Mouse (Mus musculus): ENCODE measurements around the gene Nt5c. TPM values are rescaled to one million over a fixed set of nuclear protein-coding genes. Genes with fewer than 3 reads are reported as not detected.
"Not testable (repeated sequence)": the region's sequence is repeated elsewhere in the genome, so short reads cannot be mapped to it uniquely, and the experiment has no call there.

Gene Nt5c
- polyA plus RNA-seq (2015; fragmentation: Nextera tagmentation; extraction: Ambion mirVana) = 87.0 and 91.1 TPM in 2 replicates

- no peaks in the 10 kb centered on the region for H3K9me3 ChIP-seq (replicated peaks)
- WGBS = under 1% methylated on average over 43 of the region's 43 CpGs
- H3K4me3 ChIP-seq = peak within 1 kb of the TSS; percentile 71
- peaks cover 22% of the 10 kb centered on the region for H3K4me1 ChIP-seq
- H3K4me2 ChIP-seq = peak within 1 kb of the TSS; percentile 80
- H3K27me3 ChIP-seq = no peaks in the 10 kb centered on the region
- H3K9ac ChIP-seq = peak within 1 kb of the TSS; percentile 78
- H3K36me3 ChIP-seq (ENCODE audit: poor library complexity, severe bottlenecking) = peaks cover 17% of the 10 kb centered on the region
- ATAC-seq = peak; percentile 88
- peak within 1 kb of the TSS; percentile 78 for H3K27ac ChIP-seq
Observed at GRCm38 (mm10) chr11:115491356-115492083, at the start of gene Nt5c. Gene Nt5c (minus strand): TSS chr11:115491862.

- H3K4me2 ChIP-seq = no peak overlapping the region
- peaks cover 14% of the 10 kb centered on the region for H3K36me3 ChIP-seq (ENCODE audit: poor library complexity, severe bottlenecking)
- H3K27me3 ChIP-seq = no peaks in the 10 kb centered on the region
- H3K4me1 ChIP-seq = peaks cover 18% of the 10 kb centered on the region
- 53% methylated on average over 2 of the region's 2 CpGs for WGBS
- no peak overlapping the region for H3K9ac ChIP-seq
- H3K9me3 ChIP-seq (replicated peaks) = no peaks in the 10 kb centered on the region
- no peak overlapping the region for H3K4me3 ChIP-seq
- no peak overlapping the region for H3K27ac ChIP-seq
- ATAC-seq = no peak
Observed at GRCm38 (mm10) chr11:115538045-115538444, 46.4 kb upstream of the Nt5c start.

GRCm38 (mm10) chr11:115536856-115537568 lies 45.4 kb upstream of the Nt5c start:
- Histone ChIP-seq H3K4me2 (peak overlapping the region; percentile 51), H3K4me1 (peaks cover 26% of the 10 kb centered on the region), H3K36me3 (ENCODE audit: poor library complexity, severe bottlenecking) (peaks cover 24% of the 10 kb centered on the region), H3K9me3 (replicated peaks) (no peaks in the 10 kb centered on the region), H3K27me3 (no peaks in the 10 kb centered on the region), H3K9ac (no peak overlapping the region), H3K4me3 (peak overlapping the region; percentile 97), H3K27ac (peak overlapping the region; percentile 100)
- ATAC-seq = no peak
- WGBS = 84% methylated on average over 10 of the region's 10 CpGs

GRCm38 (mm10) chr11:115536038-115536681 lies 44.5 kb upstream of the Nt5c start, which contains the start of gene Sumo2:
Gene Sumo2 (minus strand): TSS chr11:115536276.
- H3K4me3 ChIP-seq = peak within 1 kb of the TSS; percentile 97
- H3K36me3 ChIP-seq (ENCODE audit: poor library complexity, severe bottlenecking) = peaks cover 32% of the 10 kb centered on the region
- no peaks in the 10 kb centered on the region for H3K9me3 ChIP-seq (replicated peaks)
- H3K4me1 ChIP-seq = peaks cover 29% of the 10 kb centered on the region
- peak within 1 kb of the TSS; percentile 89 for H3K4me2 ChIP-seq
- peak within 1 kb of the TSS; percentile 98 for H3K9ac ChIP-seq
- ATAC-seq = peak; percentile 91
- no peaks in the 10 kb centered on the region for H3K27me3 ChIP-seq
- under 1% methylated on average over 56 of the region's 70 CpGs for WGBS
- H3K27ac ChIP-seq = peak within 1 kb of the TSS; percentile 100

- ATAC-seq = peak; percentile 73
- under 1% methylated on average over 41 of the region's 84 CpGs for WGBS
Observed at GRCm38 (mm10) chr11:115535401-115536037, 43.9 kb upstream of the Nt5c start.

GRCm38 (mm10) chr11:115534759-115535371 lies 43.2 kb upstream of the Nt5c start:
- peak overlapping the region; percentile 97 for H3K4me3 ChIP-seq

More at GRCm38 (mm10) chr11:115535401-115536037, 43.9 kb upstream of the Nt5c start:
- peak overlapping the region; percentile 98 for H3K9ac ChIP-seq
- H3K4me3 ChIP-seq = peak overlapping the region; percentile 97
- H3K36me3 ChIP-seq (ENCODE audit: poor library complexity, severe bottlenecking) = peaks cover 35% of the 10 kb centered on the region
- peak overlapping the region; percentile 89 for H3K4me2 ChIP-seq
- no peaks in the 10 kb centered on the region for H3K27me3 ChIP-seq
- H3K27ac ChIP-seq = peak overlapping the region; percentile 100
- no peaks in the 10 kb centered on the region for H3K9me3 ChIP-seq (replicated peaks)
- peaks cover 29% of the 10 kb centered on the region for H3K4me1 ChIP-seq

GRCm38 (mm10) chr11:115526446-115526845 lies 34.8 kb upstream of the Nt5c start:
- not testable (repeated sequence) for H3K27me3 ChIP-seq; H3K4me2 ChIP-seq; H3K9me3 ChIP-seq (replicated peaks); H3K4me3 ChIP-seq; H3K9ac ChIP-seq; H3K4me1 ChIP-seq; ATAC-seq; H3K27ac ChIP-seq
- 86% methylated on average over 3 of the region's 3 CpGs for WGBS
- H3K36me3 ChIP-seq (ENCODE audit: poor library complexity, severe bottlenecking) = peaks cover 88% of the 10 kb centered on the region

More at GRCm38 (mm10) chr11:115534759-115535371, 43.2 kb upstream of the Nt5c start:
- Histone ChIP-seq H3K27me3 (no peaks in the 10 kb centered on the region), H3K27ac (peak overlapping the region; percentile 100), H3K36me3 (ENCODE audit: poor library complexity, severe bottlenecking) (peaks cover 41% of the 10 kb centered on the region), H3K9me3 (replicated peaks) (no peaks in the 10 kb centered on the region), H3K4me1 (peaks cover 29% of the 10 kb centered on the region), H3K4me2 (peak overlapping the region; percentile 89), H3K9ac (peak overlapping the region; percentile 98)
- 6% methylated on average over 11 of the region's 11 CpGs for WGBS
- no peak for ATAC-seq

GRCm38 (mm10) chr11:115522703-115523102 lies 31.0 kb upstream of the Nt5c start:
- no peak overlapping the region for H3K27ac ChIP-seq
- no peak overlapping the region for H3K4me3 ChIP-seq
- no peak overlapping the region for H3K4me2 ChIP-seq
- peaks cover 58% of the 10 kb centered on the region for H3K36me3 ChIP-seq (ENCODE audit: poor library complexity, severe bottlenecking)
- H3K9me3 ChIP-seq (replicated peaks) = no peaks in the 10 kb centered on the region
- H3K9ac ChIP-seq = no peak overlapping the region
- no peaks in the 10 kb centered on the region for H3K4me1 ChIP-seq
- no peak for ATAC-seq
- H3K27me3 ChIP-seq = no peaks in the 10 kb centered on the region
- 81% methylated on average over 2 of the region's 2 CpGs for WGBS

- Histone ChIP-seq H3K4me3 (no peak overlapping the region), H3K9ac (no peak overlapping the region), H3K27me3 (no peaks in the 10 kb centered on the region), H3K4me1 (no peaks in the 10 kb centered on the region), H3K27ac (no peak overlapping the region), H3K4me2 (no peak overlapping the region), H3K36me3 (ENCODE audit: poor library complexity, severe bottlenecking) (peaks cover 54% of the 10 kb centered on the region), H3K9me3 (replicated peaks) (no peaks in the 10 kb centered on the region)
- no peak for ATAC-seq
- WGBS = 91% methylated on average over 2 of the region's 2 CpGs
Observed at GRCm38 (mm10) chr11:115522238-115522637, 30.6 kb upstream of the Nt5c start.

- H3K27me3 ChIP-seq = no peaks in the 10 kb centered on the region
- no peak overlapping the region for H3K9ac ChIP-seq
- no peak overlapping the region for H3K4me2 ChIP-seq
- H3K27ac ChIP-seq = no peak overlapping the region
- 89% methylated on average over 4 of the region's 4 CpGs for WGBS
- ATAC-seq = no peak
- no peak overlapping the region for H3K4me3 ChIP-seq
- no peaks in the 10 kb centered on the region for H3K9me3 ChIP-seq (replicated peaks)
- H3K36me3 ChIP-seq (ENCODE audit: poor library complexity, severe bottlenecking) = peaks cover 42% of the 10 kb centered on the region
- no peaks in the 10 kb centered on the region for H3K4me1 ChIP-seq
Observed at GRCm38 (mm10) chr11:115521080-115521479, 29.4 kb upstream of the Nt5c start.

- Histone ChIP-seq H3K4me2 (no peak overlapping the region), H3K27ac (no peak overlapping the region), H3K36me3 (ENCODE audit: poor library complexity, severe bottlenecking) (peaks cover 34% of the 10 kb centered on the region), H3K4me3 (no peak overlapping the region), H3K9me3 (replicated peaks) (no peaks in the 10 kb centered on the region), H3K9ac (no peak overlapping the region), H3K27me3 (no peaks in the 10 kb centered on the region), H3K4me1 (no peaks in the 10 kb centered on the region)
- no peak for ATAC-seq
- 77% methylated on average over 2 of the region's 2 CpGs for WGBS
Observed at GRCm38 (mm10) chr11:115520218-115520617, 28.6 kb upstream of the Nt5c start.
